Mouse (Mus musculus): Measurements from ENCODE around the gene Unc5b. TPM values are rescaled to one million over a fixed set of nuclear protein-coding genes. Genes with fewer than 3 reads are reported as not detected.
"Not testable (repeated sequence)": the region's sequence is repeated elsewhere in the genome, so short reads cannot be mapped to it uniquely, and the experiment has no call there.

Unc5b gene
- polyA plus RNA-seq, 1 experiment = 0.86 TPM

DNA sequence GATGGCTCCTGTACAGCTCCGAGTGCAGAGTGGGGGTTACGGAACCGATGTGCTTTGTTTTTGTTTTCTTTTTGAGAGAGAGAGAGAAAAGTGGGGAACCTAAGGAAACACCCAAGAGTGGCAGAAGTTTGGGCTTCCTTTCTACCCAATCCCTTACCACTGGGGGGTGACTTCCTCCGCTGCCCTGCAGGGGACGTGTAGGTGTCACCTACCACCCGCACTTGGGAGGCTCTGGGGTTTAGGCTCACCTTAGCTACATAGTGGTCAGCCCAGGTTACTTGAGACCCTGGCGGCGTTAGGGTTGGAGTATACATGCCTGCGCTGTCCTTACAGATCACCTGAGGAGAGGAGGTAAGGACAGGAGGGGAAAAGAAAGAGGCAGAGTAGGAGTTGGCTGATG lies 78.1 kb downstream of the Unc5b start:
- no peak overlapping the region for H3K27ac ChIP-seq (ENCODE audit: control insufficient read depth, insufficient read depth, low read depth, low read length)

DNA sequence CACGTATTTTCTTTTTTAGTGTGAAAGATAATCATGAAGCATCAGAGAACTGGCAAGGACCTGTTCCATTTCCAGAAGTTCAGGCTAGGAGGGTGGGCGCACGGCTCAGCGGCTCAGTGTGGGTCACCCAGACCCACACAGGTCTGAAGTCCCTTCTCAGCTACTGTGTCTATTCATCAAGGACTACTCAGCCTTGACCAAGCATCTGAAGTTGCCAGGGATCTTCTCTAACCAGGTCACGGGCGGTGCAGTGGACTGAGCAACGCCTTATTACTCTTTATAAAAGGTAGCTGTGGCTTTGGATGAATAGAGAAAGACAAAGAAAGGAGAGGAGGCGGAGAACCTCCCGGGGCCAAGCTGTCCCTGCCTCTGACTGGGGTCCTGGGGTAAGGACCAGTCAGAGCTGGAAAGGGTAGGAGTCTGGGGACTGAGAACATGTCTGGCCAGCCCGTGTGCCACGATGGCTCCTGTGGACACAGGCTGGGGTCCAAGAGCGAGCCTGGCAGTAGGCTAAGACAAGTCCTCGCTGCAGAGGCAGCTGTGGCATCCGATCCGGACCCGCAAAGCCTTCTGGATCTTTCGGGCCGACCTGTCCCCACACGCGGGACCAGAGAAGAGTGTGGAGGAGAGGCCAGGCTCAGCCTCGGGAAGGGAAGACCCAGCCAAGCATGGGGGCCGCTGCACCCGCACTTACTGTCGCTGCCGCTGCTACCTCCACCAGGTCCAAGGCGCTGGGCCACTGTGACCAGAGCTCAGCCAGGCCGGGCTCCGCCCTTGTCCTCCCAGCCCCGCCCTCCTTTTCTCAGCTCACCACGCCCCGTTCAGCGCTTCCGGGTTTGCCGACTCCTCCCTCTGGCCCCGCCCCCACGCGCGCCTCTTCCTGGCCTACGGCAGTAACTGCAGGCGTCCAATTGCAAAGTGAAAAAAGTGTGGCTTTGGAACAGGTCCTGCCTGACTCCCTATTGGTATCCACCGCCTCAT lies 79.1 kb downstream of the Unc5b start, which contains the start of gene Slc29a3:
TSS of gene Slc29a3 (minus strand) at position 755 of the 981 bp plus-strand sequence.
- Histone ChIP-seq H3K4me1 (ENCODE audit: control insufficient read depth, insufficient read depth, low read length) (peaks cover 7% of the 10 kb centered on the region), H3K4me3 (ENCODE audit: control insufficient read depth, low read depth, low read length) (peak within 1 kb of the TSS; percentile 94), H3K27ac (ENCODE audit: control insufficient read depth, insufficient read depth, low read depth, low read length) (peak within 1 kb of the TSS; percentile 64; the same call in 1 of the 2 replicates), H3K36me3 (ENCODE audit: control insufficient read depth, insufficient read depth, low read length) (no peaks in the 10 kb centered on the region), H3K27me3 (ENCODE audit: control insufficient read depth, insufficient read depth, low read length) (no peaks in the 10 kb centered on the region)
- TF ChIP-seq POLR2A (IDR thresholded peaks at IDR 0.05; ENCODE audit: control insufficient read depth, low read depth, low read length) (peak; percentile 81), CTCF (IDR thresholded peaks at IDR 0.05; ENCODE audit: control insufficient read depth, insufficient read depth, insufficient replicate concordance, low read depth, low read length) (0 out of 2 replicates have a peak, but pooled peaks have one; percentile 9)

More for the DNA sequence above, 78.1 kb downstream of the Unc5b start:
- TF ChIP-seq POLR2A (IDR thresholded peaks at IDR 0.05; ENCODE audit: control insufficient read depth, low read depth, low read length) (no peak), CTCF (IDR thresholded peaks at IDR 0.05; ENCODE audit: control insufficient read depth, insufficient read depth, insufficient replicate concordance, low read depth, low read length) (no peak)
- no peaks in the 10 kb centered on the region for H3K27me3 ChIP-seq (ENCODE audit: control insufficient read depth, insufficient read depth, low read length)
- peak overlapping the region; percentile 94 for H3K4me3 ChIP-seq (ENCODE audit: control insufficient read depth, low read depth, low read length)
- H3K4me1 ChIP-seq (ENCODE audit: control insufficient read depth, insufficient read depth, low read length) = peaks cover 7% of the 10 kb centered on the region
- no peaks in the 10 kb centered on the region for H3K36me3 ChIP-seq (ENCODE audit: control insufficient read depth, insufficient read depth, low read length)

DNA sequence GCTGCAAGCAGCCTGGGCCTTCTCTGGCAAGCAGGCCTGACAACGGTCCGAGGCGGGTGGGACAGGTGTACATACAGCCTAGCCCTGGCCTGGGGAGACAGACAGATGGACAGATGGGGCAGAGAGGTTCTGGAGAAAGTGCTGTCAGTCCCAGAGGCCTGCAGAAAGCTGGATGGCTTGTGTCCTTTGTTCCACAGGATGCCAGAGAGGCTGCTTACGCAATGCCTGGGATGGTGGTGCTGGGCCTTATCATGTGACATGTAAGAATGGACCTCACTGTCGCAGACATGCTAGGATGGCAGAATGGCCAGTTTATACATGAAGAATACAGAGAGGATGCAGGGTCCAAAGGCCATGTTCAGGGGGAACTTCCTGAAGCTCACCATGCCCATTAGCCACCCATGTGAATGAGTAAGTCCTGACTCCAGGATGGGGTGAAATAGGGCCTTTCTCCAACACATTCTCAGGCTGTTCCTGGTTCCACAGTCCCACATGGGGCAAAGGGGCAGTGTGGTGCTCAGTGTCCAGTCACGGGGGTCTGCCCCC lies 83.6 kb downstream of the Unc5b start:
- H3K27me3 ChIP-seq (ENCODE audit: control insufficient read depth, insufficient read depth, low read length) = no peaks in the 10 kb centered on the region
- no peak for TF ChIP-seq CTCF (IDR thresholded peaks at IDR 0.05; ENCODE audit: control insufficient read depth, insufficient read depth, insufficient replicate concordance, low read depth, low read length)
- H3K27ac ChIP-seq (ENCODE audit: control insufficient read depth, insufficient read depth, low read depth, low read length) = no peak overlapping the region
- no peaks in the 10 kb centered on the region for H3K36me3 ChIP-seq (ENCODE audit: control insufficient read depth, insufficient read depth, low read length)
- peaks cover 4% of the 10 kb centered on the region for H3K4me1 ChIP-seq (ENCODE audit: control insufficient read depth, insufficient read depth, low read length)
- no peak overlapping the region for H3K4me3 ChIP-seq (ENCODE audit: control insufficient read depth, low read depth, low read length)

DNA sequence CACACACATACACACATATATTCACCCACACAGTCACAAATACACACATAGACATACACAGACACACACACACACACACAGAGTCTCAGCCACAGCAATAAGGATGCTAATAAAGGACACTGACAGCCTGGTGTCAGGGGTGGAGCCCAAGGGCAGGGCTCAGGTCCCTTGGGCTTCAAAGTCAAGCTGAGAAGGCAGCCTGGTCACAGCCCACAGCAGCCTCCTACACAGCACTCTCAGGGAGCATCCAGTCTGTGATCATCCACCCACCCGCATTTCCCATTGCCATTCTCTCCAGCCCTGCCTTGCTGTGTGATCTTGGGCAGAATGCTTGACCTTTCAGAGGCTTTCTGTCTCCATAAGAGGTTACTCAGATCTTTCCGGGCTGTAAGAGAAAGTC lies 84.9 kb downstream of the Unc5b start:
- no peak overlapping the region for H3K27ac ChIP-seq (ENCODE audit: control insufficient read depth, insufficient read depth, low read depth, low read length)
- H3K36me3 ChIP-seq (ENCODE audit: control insufficient read depth, insufficient read depth, low read length) = no peaks in the 10 kb centered on the region
- H3K4me3 ChIP-seq (ENCODE audit: control insufficient read depth, low read depth, low read length) = no peak overlapping the region
- no peaks in the 10 kb centered on the region; the same call in 1 of the 2 replicates for H3K4me1 ChIP-seq (ENCODE audit: control insufficient read depth, insufficient read depth, low read length)
- H3K27me3 ChIP-seq (ENCODE audit: control insufficient read depth, insufficient read depth, low read length) = no peaks in the 10 kb centered on the region
- TF ChIP-seq POLR2A (IDR thresholded peaks at IDR 0.05; ENCODE audit: control insufficient read depth, low read depth, low read length) (no peak), CTCF (IDR thresholded peaks at IDR 0.05; ENCODE audit: control insufficient read depth, insufficient read depth, insufficient replicate concordance, low read depth, low read length) (no peak)

DNA sequence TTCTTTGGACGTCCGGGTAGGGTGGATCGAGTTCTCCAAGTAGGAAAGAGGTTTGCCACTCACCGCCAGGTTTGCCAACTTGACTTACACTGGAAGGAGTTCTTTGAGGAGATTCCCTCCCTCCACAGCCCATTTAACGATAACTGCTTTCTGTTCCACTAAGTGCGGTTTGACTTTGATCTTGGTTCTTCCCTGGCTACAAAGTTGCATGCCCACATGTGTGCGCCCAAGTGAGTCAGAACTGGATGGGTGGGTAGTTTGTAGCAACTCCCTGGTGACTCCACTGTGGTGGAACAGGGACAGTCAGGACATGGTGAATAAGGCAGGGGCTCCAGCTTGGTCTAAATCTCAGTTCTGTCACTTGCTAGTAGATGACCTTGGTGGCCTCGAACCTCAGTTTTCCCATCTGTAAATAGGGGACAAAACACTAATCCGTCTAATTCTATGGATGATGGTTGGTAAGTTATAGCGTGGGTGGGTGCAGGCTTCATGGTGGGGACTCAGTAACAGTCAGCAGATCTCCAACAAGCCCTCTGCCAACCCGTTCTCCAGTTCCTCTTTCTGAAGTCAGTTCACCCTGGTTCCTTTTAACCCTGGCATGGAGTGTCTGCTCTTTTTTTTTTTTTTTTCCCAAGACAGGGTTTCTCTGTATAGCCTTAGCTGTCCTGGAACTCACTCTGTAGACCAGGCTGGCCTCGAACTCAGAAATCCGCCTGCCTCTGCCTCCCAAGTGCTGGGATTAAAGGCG lies 86.7 kb downstream of the Unc5b start:
- Histone ChIP-seq H3K36me3 (ENCODE audit: control insufficient read depth, insufficient read depth, low read length) (no peaks in the 10 kb centered on the region), H3K27ac (ENCODE audit: control insufficient read depth, insufficient read depth, low read depth, low read length) (no peak overlapping the region), H3K4me3 (ENCODE audit: control insufficient read depth, low read depth, low read length) (no peak overlapping the region), H3K27me3 (ENCODE audit: control insufficient read depth, insufficient read depth, low read length) (no peaks in the 10 kb centered on the region), H3K4me1 (ENCODE audit: control insufficient read depth, insufficient read depth, low read length) (no peaks in the 10 kb centered on the region; the same call in 1 of the 2 replicates)
- no peak for TF ChIP-seq POLR2A (IDR thresholded peaks at IDR 0.05; ENCODE audit: control insufficient read depth, low read depth, low read length)

DNA sequence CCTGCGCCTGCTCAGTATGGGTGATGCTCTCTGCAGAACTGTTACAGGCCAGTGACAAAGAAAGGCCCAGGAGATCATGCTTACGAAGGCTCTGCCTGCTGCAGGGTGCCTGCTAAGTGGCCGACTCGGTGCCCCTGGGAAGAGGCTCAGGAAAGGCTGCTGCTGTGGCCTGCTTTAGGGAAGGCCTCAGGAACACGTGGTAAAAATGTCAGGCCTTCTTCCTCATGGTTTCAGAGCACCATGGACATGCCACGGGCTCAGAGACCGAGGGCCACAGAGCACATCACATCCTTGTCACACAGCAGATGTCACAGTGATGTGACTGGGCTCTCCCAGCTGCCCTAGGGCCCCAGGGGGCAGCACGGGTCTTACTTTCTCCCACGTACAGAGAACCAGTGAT lies 87.7 kb downstream of the Unc5b start:
- H3K27me3 ChIP-seq (ENCODE audit: control insufficient read depth, insufficient read depth, low read length) = no peaks in the 10 kb centered on the region
- H3K4me3 ChIP-seq (ENCODE audit: control insufficient read depth, low read depth, low read length) = no peak overlapping the region
- no peak overlapping the region for H3K27ac ChIP-seq (ENCODE audit: control insufficient read depth, insufficient read depth, low read depth, low read length)
- no peak for TF ChIP-seq CTCF (IDR thresholded peaks at IDR 0.05; ENCODE audit: control insufficient read depth, insufficient read depth, insufficient replicate concordance, low read depth, low read length)
- H3K4me1 ChIP-seq (ENCODE audit: control insufficient read depth, insufficient read depth, low read length) = no peaks in the 10 kb centered on the region; the same call in 1 of the 2 replicates
- H3K36me3 ChIP-seq (ENCODE audit: control insufficient read depth, insufficient read depth, low read length) = no peaks in the 10 kb centered on the region

DNA sequence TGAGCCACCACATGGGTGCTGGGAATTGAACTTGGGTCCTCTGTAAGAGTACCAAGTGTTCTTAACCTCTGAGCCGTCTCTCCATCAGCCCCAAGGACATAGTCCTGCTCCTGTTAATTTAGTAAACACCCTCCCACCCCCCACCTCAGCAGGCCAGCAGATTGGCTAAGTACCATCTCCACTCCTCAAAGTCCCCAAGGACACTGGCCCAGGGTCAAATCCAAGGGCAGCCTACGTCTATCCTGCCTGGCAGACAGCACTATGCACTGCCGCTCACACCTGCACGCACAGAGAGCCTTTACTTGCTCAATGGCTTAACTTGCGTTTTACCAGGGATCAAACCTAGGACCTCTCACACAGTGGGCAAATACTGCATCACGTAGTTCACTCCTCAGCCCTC lies 88.4 kb downstream of the Unc5b start:
- Histone ChIP-seq H3K4me3 (ENCODE audit: control insufficient read depth, low read depth, low read length) (no peak overlapping the region), H3K27ac (ENCODE audit: control insufficient read depth, insufficient read depth, low read depth, low read length) (no peak overlapping the region), H3K4me1 (ENCODE audit: control insufficient read depth, insufficient read depth, low read length) (no peaks in the 10 kb centered on the region; the same call in 1 of the 2 replicates), H3K27me3 (ENCODE audit: control insufficient read depth, insufficient read depth, low read length) (no peaks in the 10 kb centered on the region), H3K36me3 (ENCODE audit: control insufficient read depth, insufficient read depth, low read length) (no peaks in the 10 kb centered on the region)
- TF ChIP-seq CTCF (IDR thresholded peaks at IDR 0.05; ENCODE audit: control insufficient read depth, insufficient read depth, insufficient replicate concordance, low read depth, low read length) = no peak
- TF ChIP-seq POLR2A (IDR thresholded peaks at IDR 0.05; ENCODE audit: control insufficient read depth, low read depth, low read length) = no peak

DNA sequence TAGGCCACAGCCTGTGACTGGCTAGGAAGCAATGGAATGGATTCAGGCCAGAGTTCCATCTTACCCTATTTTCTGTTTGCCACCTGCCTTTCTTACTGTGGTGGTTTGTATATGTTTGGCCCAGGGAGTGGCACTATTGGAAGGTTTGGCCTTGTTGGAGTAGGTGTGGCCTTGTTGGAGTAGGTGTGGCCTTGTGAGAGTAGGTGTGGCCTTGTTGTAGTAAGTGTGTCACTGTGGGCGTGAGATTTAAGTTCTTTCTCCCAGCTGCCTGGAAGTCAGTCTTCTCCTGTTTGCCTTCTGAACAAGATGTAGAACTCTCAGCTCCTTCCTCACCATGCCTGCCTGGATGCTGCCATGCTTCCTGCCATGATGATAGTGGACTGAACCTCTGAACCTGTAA lies 89.1 kb downstream of the Unc5b start:
- H3K27ac ChIP-seq (ENCODE audit: control insufficient read depth, insufficient read depth, low read depth, low read length) = not testable (repeated sequence)

More for the DNA sequence above, 89.1 kb downstream of the Unc5b start:
- H3K27me3 ChIP-seq (ENCODE audit: control insufficient read depth, insufficient read depth, low read length); H3K4me3 ChIP-seq (ENCODE audit: control insufficient read depth, low read depth, low read length); H3K4me1 ChIP-seq (ENCODE audit: control insufficient read depth, insufficient read depth, low read length); H3K36me3 ChIP-seq (ENCODE audit: control insufficient read depth, insufficient read depth, low read length): not testable (repeated sequence)
